Mouse (Mus musculus) liver, embryonic 11.5 days (tissue): ENCODE data around the gene Slc2a9. TPM values are rescaled to one million over a fixed set of nuclear protein-coding genes. Genes with fewer than 3 reads are reported as not detected.

Experiments used
- ATAC-seq: fragments of 200-750 bp; cut with Nextera tagmentation; replicated peaks from 2 replicates; pipeline ENCODE4 v1.8.0; 2017; ENCODE audit warnings: moderate number of reproducible peaks, mild to moderate bottlenecking, moderate TSS enrichment, moderate library complexity; ENCODE audit not compliant: low FRiP score
- DNase-seq: peaks from one replicate; pipeline ENCODE4 v3.0.0-alpha.2; 2017; ENCODE audit warnings: low spot score
- H3K27ac ChIP-seq: fragments of 300-500 bp; sonication (generic); 2 replicates; pipeline ENCODE4 v1.5.1; 2014; ENCODE audit warnings: mild to moderate bottlenecking, low read depth, low read length, control low read depth
- H3K27me3 ChIP-seq: fragments of 300-500 bp; sonication (generic); replicated peaks from 2 replicates; pipeline ENCODE4 v1.6.1; 2014; ENCODE audit warnings: low read length, mixed read lengths; ENCODE audit not compliant: control insufficient read depth, insufficient read depth
- H3K36me3 ChIP-seq: fragments of 300-500 bp; sonication (generic); 2 replicates; pipeline ENCODE4 v1.6.1; 2014; ENCODE audit warnings: mild to moderate bottlenecking, low read length, moderate library complexity, mixed read lengths; ENCODE audit not compliant: control insufficient read depth, insufficient read depth
- H3K4me1 ChIP-seq: fragments of 300-500 bp; sonication (generic); replicated peaks from 2 replicates; pipeline ENCODE4 v1.6.1; 2014; ENCODE audit warnings: low read length, mixed read lengths; ENCODE audit not compliant: control insufficient read depth, insufficient read depth
- H3K4me2 ChIP-seq: fragments of 300-500 bp; sonication (generic); 2 replicates; pipeline ENCODE4 v1.6.1; 2014; ENCODE audit warnings: mild to moderate bottlenecking, control low read depth, moderate library complexity
- H3K4me3 ChIP-seq: fragments of 300-500 bp; sonication (generic); 2 replicates; pipeline ENCODE4 v1.5.1; 2014; ENCODE audit warnings: low read depth, low read length, control low read depth
- H3K9ac ChIP-seq: fragments of 300-500 bp; sonication (generic); 2 replicates; pipeline ENCODE4 v1.6.1; 2014; ENCODE audit warnings: low read depth, low read length, control low read depth
- H3K9me3 ChIP-seq: fragments of 300-500 bp; sonication (generic); 2 replicates; pipeline ENCODE4 v1.6.1; 2016; ENCODE audit warnings: low read length, inconsistent platforms, mixed read lengths; ENCODE audit not compliant: control insufficient read depth
- WGBS: fragments of 180-500 bp; shearing (Covaris S2); extraction: QIAGEN DNeasy Blood & Tissue Kit; methylation state at CpG from one replicate; pipeline ENCODE4 v1.1.7; 2014; 5-methylcytosine and 5-hydroxymethylcytosine counted together
- polyA plus RNA-seq: library from polyadenylated mRNA; unstranded; fragments of >200 nt; fragmentation: Nextera tagmentation; extraction: Ambion mirVana; gene quantifications from 2 replicates; pipeline ENCODE4 v1.2.1, GENCODE M21; 2014

Gene Slc2a9
- polyA plus RNA-seq, 1 experiment from 2014 or later = 1.8 TPM

GRCm38 (mm10) chr5:38493890-38494289 is 9.1 kb downstream of the Slc2a9 start:
- Histone ChIP-seq H3K27me3 (no peaks in the 10 kb centered on the region), H3K4me1 (peaks cover 4% of the 10 kb centered on the region; the same call in 1 of the 2 replicates), H3K4me3 (no peak overlapping the region), H3K9ac (no peak overlapping the region), H3K4me2 (no peak overlapping the region), H3K9me3 (no peaks in the 10 kb centered on the region), H3K27ac (no peak overlapping the region), H3K36me3 (no peaks in the 10 kb centered on the region)
- ATAC-seq (no peak), DNase-seq (no peak)
- WGBS = 71% methylated on average over 6 of the region's 6 CpGs

- H3K9ac ChIP-seq = no peak overlapping the region
- H3K27me3 ChIP-seq = no peaks in the 10 kb centered on the region
- H3K36me3 ChIP-seq = no peaks in the 10 kb centered on the region
- H3K9me3 ChIP-seq = no peaks in the 10 kb centered on the region
- WGBS = 82% methylated on average over 8 of the region's 8 CpGs
- no peak for ATAC-seq
- H3K4me3 ChIP-seq = no peak overlapping the region
- no peak overlapping the region for H3K4me2 ChIP-seq
- no peak for DNase-seq
- peaks cover 4% of the 10 kb centered on the region; the same call in 1 of the 2 replicates for H3K4me1 ChIP-seq
- no peak overlapping the region for H3K27ac ChIP-seq
Measured at GRCm38 (mm10) chr5:38491763-38492162, 11.2 kb downstream of the Slc2a9 start.

- WGBS = 86% methylated on average over 4 of the region's 4 CpGs
- Histone ChIP-seq H3K27ac (no peak overlapping the region), H3K9me3 (no peaks in the 10 kb centered on the region), H3K4me1 (peaks cover 4% of the 10 kb centered on the region; the same call in 1 of the 2 replicates), H3K36me3 (no peaks in the 10 kb centered on the region), H3K4me2 (no peak overlapping the region), H3K4me3 (no peak overlapping the region), H3K9ac (no peak overlapping the region), H3K27me3 (no peaks in the 10 kb centered on the region)
- DNase-seq (no peak), ATAC-seq (no peak)
Measured at GRCm38 (mm10) chr5:38489739-38490138, 13.2 kb downstream of the Slc2a9 start.

GRCm38 (mm10) chr5:38488673-38489615 is 14.0 kb downstream of the Slc2a9 start:
- H3K4me1 ChIP-seq = peaks cover 4% of the 10 kb centered on the region; the same call in 1 of the 2 replicates
- no peak overlapping the region for H3K4me3 ChIP-seq
- DNase-seq (no peak), ATAC-seq (no peak)
- no peak overlapping the region for H3K9ac ChIP-seq
- no peak overlapping the region for H3K27ac ChIP-seq
- WGBS = 79% methylated on average over 20 of the region's 20 CpGs
- no peaks in the 10 kb centered on the region for H3K36me3 ChIP-seq
- no peaks in the 10 kb centered on the region for H3K27me3 ChIP-seq
- no peak overlapping the region for H3K4me2 ChIP-seq
- H3K9me3 ChIP-seq = no peaks in the 10 kb centered on the region

- Histone ChIP-seq H3K36me3 (no peaks in the 10 kb centered on the region), H3K4me1 (peaks cover 4% of the 10 kb centered on the region; the same call in 1 of the 2 replicates), H3K9ac (no peak overlapping the region), H3K27ac (no peak overlapping the region), H3K9me3 (no peaks in the 10 kb centered on the region), H3K4me2 (no peak overlapping the region), H3K4me3 (no peak overlapping the region), H3K27me3 (no peaks in the 10 kb centered on the region)
- ATAC-seq = no peak
- no peak for DNase-seq
- WGBS = 66% methylated on average over 6 of the region's 6 CpGs
Measured at GRCm38 (mm10) chr5:38488026-38488425, 14.9 kb downstream of the Slc2a9 start.

- Histone ChIP-seq H3K9ac (no peak overlapping the region), H3K4me2 (no peak overlapping the region), H3K9me3 (no peaks in the 10 kb centered on the region), H3K27me3 (no peaks in the 10 kb centered on the region), H3K36me3 (no peaks in the 10 kb centered on the region), H3K4me3 (no peak overlapping the region), H3K27ac (no peak overlapping the region), H3K4me1 (peaks cover 4% of the 10 kb centered on the region; the same call in 1 of the 2 replicates)
- DNase-seq (no peak), ATAC-seq (peak; percentile 76)
- 66% methylated on average over 4 of the region's 4 CpGs for WGBS
Measured at GRCm38 (mm10) chr5:38487247-38487646, 15.7 kb downstream of the Slc2a9 start.

- no peak overlapping the region for H3K27ac ChIP-seq
- ATAC-seq (no peak), DNase-seq (no peak)
- H3K9ac ChIP-seq = no peak overlapping the region
- 69% methylated on average over 4 of the region's 4 CpGs for WGBS
- H3K4me3 ChIP-seq = no peak overlapping the region
- no peak overlapping the region for H3K4me2 ChIP-seq
- no peaks in the 10 kb centered on the region for H3K36me3 ChIP-seq
- no peaks in the 10 kb centered on the region for H3K9me3 ChIP-seq
- peaks cover 6% of the 10 kb centered on the region for H3K4me1 ChIP-seq
- H3K27me3 ChIP-seq = no peaks in the 10 kb centered on the region
Measured at GRCm38 (mm10) chr5:38485946-38486345, 17.0 kb downstream of the Slc2a9 start.

GRCm38 (mm10) chr5:38483518-38484110 is 19.3 kb downstream of the Slc2a9 start:
- peaks cover 17% of the 10 kb centered on the region for H3K4me1 ChIP-seq

More at GRCm38 (mm10) chr5:38483518-38484110, 19.3 kb downstream of the Slc2a9 start:
- H3K9ac ChIP-seq = no peak overlapping the region
- 67% methylated on average over 7 of the region's 7 CpGs for WGBS
- DNase-seq (no peak), ATAC-seq (no peak)
- no peaks in the 10 kb centered on the region for H3K36me3 ChIP-seq
- H3K27me3 ChIP-seq = no peaks in the 10 kb centered on the region
- H3K4me2 ChIP-seq = no peak overlapping the region
- H3K9me3 ChIP-seq = no peaks in the 10 kb centered on the region
- H3K4me3 ChIP-seq = no peak overlapping the region
- no peak overlapping the region for H3K27ac ChIP-seq
